Mouse (Mus musculus) kidney, adult 18-20 months (tissue): Measurements from ENCODE around the gene Grem1.
A peak's percentile ranks its signal among the peaks of the same experiment; 100 is the strongest.

Experiments used
- DNase-seq: peaks from one replicate; pipeline ENCODE4 v3.0.0; 2021

Gene Grem1

DNA sequence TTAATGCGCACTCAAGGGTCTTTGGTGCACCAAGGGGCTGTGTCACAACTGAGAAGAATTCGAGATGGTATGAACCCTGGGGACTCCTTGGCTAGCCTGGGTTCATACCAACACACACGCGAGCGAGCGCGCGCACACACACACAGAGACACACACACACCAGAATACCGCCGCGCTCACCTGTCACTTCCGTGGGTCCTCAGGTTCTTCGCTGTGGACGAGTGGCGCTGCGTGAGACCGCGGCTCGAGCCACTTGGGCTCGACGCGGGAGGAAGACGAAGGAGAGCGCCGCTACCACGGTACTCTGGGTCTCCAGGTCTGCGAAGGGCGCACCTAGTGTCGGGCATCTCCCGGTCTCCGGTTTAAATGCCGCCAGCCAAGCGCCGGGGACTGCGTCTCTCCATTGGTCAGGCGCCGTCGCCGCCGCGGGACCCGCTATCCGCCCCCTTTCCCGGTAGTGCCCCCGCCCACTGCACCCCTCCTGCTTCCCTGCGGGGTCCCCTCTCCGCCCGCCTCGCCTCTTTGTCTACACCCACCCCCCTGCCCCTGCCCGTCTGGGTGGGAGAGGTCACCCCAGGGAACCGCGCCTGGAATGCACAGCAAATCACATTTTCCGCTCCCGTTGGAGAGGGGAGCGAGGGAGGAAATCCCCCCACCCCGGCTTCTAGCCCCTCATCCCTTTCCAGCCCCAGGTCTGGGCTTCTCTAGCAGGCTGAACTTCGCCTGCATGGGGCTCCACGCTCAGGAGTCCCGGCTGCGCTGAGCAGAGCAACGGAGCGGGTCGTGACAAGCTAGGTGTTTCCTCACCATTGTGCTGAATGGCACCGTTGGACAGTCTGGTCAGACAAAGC, at the start of gene Grem1:
Gene Grem1, minus strand, starts transcription at position 336 of the 851 bp plus-strand sequence.
- no peak for DNase-seq

DNA sequence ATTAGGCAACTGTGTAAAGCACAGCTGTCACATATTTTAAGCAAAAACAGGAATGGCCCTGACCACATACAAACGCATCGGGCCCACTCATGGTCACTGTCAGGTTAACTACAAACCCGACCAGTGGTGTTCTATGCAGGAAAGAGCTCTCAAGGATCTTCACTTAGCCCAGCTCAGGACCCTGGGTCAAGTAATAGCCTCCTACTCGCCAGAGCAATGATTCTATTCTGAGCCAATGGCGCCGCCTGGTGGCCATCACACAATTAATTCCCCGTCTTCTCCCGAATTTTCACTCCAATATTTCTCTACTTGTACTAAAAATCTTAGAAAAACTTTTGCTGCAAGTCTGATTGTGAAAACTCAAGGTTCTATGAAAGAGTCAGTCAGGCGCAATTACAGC, 49.2 kb upstream of the Grem1 start:
- peak; percentile 70 for DNase-seq

DNA sequence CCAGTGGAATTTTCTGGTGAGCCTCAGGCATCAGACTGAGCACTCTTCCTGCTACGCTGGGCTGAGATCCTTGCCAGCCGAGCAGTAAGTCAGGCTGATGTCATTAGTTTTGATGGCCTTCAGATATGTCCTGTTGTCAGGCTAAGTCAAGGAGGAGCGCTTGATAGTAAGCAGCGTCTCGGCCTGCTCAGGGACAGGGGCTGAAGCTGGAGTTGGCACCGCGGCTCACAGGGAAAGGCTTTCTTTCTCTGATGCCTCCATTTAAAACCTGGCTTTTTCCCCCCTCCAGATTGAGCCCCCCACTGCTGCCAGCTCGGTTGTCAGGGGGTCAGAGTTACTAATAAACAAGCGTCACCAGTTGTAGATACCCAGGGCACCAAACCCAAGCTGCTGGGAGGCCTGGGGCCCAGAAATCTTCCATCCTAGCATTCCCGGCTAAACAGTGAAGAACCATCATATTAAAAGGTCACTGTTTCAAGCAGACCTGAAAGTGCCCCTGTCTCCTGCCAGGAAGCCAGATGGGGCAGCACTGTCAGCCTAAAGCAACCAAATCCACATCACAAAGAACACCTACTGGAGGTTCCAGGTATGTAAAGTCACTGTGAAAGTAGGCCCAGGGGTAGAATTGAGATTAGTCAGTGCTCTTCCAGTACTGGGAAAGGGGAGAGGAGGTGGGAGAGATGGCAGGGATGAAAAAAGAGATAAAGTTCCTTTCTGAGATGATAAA, 48.6 kb upstream of the Grem1 start:
- no peak for DNase-seq

DNA sequence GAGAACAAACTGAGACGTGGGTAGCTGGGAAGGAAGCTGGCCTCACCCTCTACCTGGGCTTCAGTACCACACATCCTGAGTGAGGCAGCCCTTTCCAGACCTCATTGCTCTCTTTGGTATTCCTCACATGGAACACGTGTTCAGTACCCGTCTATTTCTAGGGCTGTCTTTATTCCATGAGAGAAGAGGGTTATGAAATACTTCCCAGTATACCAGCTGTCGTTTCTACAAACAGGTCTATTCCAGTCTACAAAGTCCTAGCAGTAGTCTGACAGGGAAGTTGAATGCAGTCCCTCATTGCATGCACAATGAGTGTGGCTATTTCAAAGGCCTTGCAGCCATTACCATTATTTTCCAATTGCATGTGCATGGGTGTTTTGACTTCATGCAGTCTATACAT, 47.3 kb upstream of the Grem1 start:
- no peak for DNase-seq

DNA sequence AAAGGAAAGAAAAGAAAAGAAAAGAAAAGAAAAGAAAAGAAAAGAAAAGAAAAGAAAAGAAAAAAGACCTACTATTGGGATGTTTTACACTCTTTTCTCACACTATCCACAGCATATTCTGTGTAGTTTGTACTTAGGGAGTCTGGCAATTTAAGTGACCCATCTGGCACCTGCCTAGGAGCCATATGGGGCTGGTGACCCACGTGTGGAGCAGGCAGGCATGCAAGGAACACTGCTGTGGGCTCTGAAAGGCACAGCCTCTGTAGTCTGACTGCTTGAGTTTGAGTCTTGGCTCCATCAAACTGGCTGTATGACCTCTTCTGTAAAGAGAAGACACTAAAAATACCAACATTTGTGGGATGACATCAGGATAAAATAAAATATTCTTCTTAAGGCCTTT, 45.3 kb upstream of the Grem1 start:
- DNase-seq: no peak

DNA sequence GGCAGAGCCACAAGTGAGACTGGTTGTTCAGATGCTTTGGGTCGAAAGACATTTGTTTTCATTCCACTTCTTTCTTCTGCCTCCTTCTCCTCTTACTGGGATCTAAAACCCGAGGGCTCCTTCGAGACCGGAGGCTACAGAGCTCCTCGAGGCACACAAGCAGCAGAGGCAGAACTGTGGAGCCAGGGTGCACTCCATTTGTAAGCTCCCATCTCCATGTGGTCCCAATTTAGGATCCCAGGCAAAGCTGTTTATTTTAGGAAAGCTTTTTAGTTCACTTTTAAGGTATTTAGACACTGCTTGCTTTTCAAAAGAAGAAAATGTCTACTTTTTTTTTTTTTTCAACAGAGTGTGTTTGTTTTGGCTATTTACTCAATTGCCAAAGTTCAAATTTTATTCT, 42.4 kb upstream of the Grem1 start:
- no peak for DNase-seq

DNA sequence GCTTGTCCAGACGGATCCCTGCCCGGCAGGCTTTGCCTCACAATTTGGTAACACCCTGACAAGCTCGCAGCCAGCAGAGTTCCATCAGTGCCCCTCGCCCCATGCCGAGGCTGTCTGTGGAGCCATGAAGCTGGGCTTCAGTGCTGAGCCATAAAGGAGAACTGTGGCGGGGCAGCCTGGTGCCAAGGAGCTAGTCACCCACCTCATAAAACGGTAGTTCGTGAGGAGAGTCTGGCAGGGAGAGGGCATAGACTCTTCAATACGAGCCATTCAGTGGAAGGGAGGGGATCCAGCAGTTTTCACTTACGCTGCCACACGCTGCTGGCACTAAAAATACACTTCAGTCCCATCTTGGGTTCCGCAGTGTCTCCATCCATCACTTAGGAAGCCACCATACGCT, 40.2 kb upstream of the Grem1 start:
- no peak for DNase-seq

DNA sequence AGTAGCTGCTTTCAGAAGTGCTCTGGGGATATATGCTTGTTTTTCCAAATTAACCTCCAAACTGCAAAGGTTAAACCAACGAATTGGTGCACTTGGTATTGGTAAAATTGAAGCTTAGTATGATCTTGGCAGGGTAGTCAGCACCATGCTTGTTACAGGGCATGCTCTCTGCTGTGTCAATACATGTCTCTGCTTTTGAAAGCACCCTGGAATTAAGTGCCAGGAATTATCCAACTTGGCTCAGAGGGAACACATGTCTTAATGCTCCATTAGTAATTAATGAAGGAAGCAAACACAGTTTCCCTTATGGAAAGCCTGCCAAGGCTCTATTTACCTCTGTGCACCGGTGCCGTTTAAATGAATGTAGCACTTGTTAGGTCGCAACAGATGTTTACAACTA, 36.7 kb upstream of the Grem1 start:
- no peak for DNase-seq

DNA sequence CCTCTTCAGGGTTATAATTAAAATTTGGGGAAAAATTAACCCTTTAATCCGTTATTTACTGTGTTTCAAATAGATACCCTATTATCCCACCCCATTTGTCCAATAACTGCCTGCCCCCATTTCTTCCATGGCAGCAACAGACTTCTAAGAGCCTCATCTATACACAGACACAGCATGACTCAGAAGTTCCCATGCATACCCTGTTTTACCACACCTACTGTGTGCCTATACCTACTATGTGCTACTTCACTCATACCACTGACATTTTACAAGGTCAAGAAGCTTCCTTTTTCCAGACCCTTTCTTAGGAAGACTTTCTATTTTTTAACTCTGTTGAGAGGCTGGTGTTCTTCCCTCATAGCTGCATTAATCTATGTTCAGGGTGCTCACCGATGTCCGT, 35.1 kb upstream of the Grem1 start:
- no peak for DNase-seq

DNA sequence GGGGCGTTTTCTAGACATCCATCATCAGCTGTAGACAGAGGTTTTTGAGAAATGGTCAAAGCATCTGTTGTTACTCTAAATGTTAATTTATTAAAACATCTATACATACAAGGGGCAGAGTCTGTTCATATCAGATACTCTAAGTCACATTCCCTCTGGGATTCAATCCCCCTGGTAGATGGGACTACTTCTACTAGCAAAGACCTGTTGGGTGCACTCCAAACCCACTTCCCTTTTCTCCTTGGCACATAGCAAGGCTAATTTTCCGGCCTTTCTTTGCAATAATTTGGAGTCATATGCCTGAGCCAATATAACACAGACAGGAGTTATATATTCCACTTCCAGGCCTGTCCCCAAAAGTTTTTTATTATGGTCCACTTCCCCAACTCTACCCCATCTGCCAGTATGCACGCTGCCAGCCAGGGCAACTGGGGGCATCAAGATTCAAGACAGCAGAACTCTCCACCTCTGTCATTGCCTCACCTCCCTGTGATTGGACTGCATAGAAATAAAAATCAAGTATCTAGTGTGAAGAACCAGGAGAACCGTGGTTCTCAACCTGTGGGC, 30.5 kb upstream of the Grem1 start:
- no peak for DNase-seq

DNA sequence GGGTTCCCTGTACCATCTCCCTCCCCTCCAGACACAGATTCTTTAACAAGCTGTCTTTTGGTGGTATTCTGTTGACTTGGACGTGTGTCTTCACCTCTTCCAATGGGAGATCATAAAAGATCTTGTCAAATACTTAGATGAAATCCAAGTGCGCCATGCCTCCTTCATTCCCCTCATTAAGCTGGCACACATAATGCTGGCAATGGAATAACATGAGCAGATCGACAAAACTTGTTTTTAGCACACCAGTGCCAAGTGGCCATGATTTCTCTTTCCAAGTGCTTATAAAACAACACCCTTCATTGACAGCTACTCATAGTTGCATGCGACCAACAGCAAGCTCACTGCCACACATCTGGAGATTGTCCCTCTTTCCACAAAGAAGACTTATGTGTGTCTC, 29.4 kb upstream of the Grem1 start:
- no peak for DNase-seq

DNA sequence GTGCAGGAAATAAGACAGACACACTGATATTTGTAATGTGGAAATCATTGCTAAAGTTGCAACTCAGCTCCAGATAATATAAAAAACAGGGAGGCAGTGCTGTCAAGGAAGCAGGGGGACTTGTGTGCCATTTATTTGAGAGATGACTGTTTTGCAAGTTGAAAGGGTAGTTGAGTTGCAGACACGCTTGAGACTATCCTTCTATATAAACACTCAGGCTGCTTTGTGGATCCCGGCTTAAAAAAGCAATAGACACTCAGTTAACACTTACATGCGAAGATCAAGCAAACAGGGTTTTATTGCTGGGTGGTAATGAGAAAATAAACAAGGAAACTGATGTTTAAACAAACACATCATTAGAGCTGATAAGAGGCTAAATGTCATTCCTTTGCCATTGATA, 26.4 kb upstream of the Grem1 start:
- DNase-seq: no peak

DNA sequence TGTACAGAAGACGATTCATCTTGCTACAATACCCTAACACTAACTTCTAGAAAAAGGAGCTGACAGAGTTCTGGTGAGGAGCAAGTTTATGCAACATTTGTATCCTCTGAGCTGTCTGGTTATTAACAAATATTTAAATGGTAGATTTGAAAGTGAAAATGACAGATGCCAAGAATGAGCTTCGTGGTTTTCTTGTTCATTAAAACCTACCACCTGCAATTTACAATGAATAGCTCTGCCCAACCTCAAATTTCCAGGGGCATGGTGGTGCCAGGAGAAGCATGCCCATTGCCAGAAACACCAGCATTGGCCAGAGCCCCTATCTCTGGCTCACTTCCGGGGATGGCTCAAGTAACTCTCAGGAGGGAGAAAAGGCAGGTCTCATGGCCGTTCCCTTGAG, 23.1 kb upstream of the Grem1 start:
- DNase-seq: no peak

DNA sequence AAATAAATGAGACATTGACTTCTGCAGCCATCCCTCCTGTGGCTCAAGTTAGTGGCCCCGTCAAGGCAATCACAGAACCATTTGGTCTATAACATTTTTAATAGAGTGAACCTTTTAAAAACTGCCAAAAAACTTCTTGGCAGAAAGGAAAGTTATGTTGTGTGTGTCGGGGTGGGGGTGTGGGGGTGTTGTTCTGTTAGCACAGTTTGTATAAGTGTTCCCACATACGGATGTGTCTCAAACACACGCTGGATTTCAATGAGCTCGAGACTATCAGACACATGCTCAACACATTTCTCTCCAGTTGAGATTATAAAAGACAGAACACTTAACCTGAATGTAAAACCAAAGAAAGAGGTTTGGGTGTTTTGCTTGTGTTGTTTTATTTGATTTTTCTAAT, 22.7 kb upstream of the Grem1 start:
- no peak for DNase-seq

DNA sequence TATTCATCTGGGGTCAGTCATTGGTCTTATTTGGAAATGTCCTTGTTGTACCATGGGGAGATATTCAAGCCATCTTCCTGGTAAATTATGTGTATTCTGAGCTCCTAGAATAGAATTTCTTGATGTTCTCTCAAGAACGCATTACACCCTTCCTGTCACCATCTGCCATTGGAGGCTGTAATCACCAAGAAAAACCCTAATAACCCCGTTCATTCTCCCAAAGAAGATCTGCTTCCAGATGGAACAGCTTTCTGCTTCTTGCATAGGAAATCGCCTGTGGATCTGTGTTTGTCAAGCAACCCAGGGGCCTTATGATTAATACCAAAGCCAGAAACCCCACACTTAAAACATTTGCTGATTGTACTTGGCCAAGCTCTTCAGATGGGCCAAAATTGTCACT, 20.9 kb upstream of the Grem1 start:
- DNase-seq: no peak

DNA sequence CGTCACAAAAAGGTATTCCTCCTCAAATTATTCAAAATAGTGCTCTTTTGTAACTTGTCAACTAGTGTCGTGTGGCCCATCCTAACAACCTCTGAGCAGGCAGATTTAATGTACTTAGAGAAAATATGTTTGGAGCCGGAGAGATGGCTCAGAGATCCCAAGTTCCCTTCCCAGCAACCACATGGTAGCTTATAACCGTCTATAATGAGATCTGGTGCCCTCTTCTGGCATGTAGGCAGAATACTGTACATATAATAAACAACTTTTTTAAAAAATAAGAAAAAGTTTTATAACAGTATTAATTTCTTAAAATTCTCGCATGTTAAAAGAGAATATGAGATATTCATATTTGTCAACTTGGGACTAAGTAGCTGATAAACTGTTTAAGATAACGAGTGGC, 19.6 kb upstream of the Grem1 start:
- DNase-seq: no peak

DNA sequence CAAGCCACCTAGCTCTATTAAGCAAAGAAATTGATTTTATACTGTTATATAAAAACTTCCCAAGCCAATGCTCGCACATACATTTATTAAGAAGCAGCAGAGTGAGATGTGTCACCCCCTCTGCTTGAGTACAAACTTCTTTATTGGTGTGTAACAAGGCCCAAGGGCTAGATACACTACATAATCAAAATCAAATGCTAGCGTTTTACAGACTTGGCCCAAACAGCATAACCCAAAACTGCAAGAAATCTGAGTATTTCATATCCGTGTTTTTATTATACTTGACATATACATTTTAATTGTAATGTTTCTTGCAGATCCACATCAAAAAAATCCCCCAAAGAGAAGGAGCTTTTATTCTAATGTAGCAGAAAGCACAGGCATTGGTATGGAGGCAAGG, 17.9 kb upstream of the Grem1 start:
- DNase-seq: no peak

DNA sequence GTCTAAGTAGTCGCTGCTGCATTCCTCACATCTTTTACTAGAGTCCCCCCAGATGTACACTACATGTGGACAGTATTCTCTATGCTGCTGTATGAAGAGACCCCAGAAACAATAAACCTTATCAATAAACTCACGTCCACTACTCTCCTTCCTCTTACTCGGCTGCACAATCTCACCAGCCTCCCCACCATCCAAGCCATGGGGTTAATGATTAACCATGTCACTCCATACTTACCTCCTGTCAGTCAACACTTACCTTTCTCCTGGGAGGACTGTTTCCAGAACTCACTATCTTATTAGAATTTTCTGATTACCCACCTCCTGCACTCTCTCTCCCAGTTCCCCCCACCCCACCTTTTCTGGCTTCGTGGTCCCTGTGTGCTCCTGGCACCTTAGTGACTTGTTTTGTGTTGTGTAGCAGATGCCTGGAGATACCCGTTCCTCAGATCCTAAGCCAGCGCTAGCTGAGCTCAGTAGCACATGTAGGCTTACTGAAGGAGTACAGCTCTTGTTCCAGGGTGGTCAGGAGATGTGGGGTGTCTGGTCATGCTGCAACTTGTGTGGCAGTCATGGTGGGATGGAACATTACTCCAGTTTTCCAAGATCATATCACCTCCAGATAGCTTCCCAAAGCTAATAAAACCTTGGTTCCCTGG, 15.8 kb upstream of the Grem1 start:
- DNase-seq: no peak

DNA sequence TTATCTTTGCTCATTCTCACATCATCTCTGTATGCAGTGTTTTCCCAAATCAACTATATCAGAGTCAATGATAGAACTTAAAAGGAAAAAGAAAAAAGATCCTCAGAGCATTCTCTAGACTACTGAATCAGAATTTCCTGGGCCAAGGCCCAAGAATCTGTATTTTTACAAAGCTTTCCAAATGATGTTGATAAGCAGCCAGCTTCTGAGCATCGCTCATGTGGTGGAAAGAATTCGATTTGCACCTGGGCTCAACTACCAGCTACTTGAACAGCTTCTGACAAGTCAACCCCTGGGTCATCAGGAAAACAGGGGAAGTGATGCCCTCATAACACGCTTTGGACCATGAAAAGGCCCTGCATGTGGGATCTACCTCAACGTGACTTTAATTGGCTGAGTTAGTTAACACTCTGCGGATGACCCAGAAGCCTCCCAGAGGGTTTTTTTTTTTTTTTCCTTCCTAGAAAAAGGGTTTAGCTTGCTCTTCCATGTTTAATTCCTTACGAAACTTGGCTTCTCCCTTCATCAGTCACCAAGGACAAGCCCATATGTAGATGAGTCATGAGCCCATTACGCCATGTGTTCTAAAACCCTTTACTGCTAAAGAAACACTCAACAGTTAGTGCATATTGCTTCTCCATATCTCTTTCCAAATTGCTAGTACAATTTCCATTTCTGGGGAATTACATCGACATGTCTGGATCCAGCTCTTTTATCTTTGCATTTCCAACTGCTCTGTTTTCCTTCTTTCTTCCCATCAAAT, 10.3 kb upstream of the Grem1 start:
- no peak for DNase-seq

DNA sequence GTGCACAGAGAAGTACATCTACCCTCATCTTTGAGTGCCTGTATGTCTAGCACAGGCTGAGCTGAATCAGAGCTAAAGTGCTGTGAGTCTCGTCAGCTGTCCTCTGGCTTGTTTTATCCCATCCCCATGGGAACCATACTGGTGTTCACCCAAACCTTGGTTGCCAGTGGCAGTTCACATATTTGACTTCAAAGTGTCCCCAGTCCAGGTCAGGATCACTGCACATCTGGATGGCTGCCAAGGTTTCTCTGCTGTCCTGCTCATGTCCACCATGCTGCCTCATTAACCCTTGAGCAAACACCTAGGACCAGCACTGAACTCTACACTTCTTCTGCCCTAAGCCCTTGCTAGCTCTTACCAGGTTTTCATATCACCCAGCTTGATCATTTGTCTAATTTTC, 7.4 kb upstream of the Grem1 start:
- peak; percentile 13 for DNase-seq

DNA sequence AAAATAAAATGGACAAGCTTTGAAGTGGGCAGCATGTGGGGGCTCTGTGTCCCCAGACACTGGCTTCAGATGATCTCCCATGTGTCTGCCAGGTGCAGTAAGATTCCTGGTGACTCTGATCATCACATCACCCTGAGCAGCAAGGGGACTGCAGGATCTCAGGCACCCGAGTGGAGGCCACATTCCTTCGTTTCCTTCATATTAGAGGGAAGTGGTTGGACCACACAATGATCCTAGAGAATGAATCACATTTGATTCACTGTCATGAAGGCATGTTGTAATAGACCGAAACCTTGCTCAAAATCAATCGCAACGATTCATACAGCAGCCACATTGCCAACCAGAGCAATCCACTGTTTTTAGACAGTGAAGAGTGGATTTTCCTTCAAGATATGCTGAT, 6.5 kb upstream of the Grem1 start:
- no peak for DNase-seq

DNA sequence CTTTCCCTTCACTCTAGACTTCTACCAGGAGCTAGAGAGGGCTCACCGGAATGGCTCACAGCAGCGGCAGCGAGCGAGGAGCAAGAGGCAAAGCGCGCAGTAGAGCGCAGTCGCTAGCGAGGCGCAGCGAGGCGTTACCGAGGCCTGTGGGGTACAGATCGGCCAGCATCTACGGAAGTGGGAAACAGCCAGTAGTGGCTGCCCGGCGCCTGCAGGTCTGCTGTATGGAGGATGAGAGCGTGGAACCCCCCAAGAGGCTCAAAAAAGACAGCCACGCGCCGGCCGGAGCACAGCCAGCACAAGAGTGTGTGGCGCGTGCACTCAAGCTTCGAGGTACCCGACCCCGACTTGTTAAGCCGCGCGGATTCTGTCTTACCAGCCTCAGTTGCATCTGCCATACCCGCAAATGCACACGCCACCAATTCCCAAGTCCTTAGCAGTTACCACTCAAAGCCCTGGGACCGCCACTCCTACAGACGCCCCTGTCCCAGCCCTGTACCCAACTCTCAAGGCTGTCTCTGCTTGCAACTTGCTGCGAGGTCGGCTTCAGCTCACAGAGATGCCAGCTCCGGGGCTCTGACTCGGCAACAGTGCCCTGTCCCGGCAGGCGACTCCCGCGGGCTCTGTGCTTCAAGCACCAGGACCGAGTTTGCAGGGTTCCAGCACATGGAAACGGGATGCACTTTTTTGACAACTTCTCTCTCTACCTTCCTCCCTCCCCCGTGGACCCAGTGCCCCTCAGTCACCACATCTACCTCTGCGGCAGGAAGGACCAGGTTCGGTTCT, 728 bp downstream of the Grem1 start:
- peak; percentile 7 for DNase-seq
